Mouse (Mus musculus): ENCODE data around the gene Ogdh. TPM values are rescaled to one million over a fixed set of nuclear protein-coding genes. Genes with fewer than 3 reads are reported as not detected.
"Not testable (repeated sequence)": the region's sequence is repeated elsewhere in the genome, so short reads cannot be mapped to it uniquely, and the experiment has no call there.

Ogdh gene
- 101 and 102 TPM in 2 replicates for polyA plus RNA-seq (2015; fragmentation: Nextera tagmentation; extraction: Ambion mirVana)

GRCm38 (mm10) chr11:6291401-6292115, at the start of gene Ogdh:
Gene Ogdh, plus strand, starts transcription at chr11:6291633.
- Histone ChIP-seq H3K4me3 (peak within 1 kb of the TSS; percentile 78), H3K4me1 (replicated peaks) (peaks cover 16% of the 10 kb centered on the region), H3K36me3 (no peaks in the 10 kb centered on the region), H3K9ac (peak within 1 kb of the TSS; percentile 73), H3K4me2 (peak within 1 kb of the TSS; percentile 63), H3K27me3 (no peaks in the 10 kb centered on the region), H3K27ac (replicated peaks) (peak within 1 kb of the TSS; percentile 90), H3K9me3 (no peaks in the 10 kb centered on the region)
- under 1% methylated on average over 77 of the region's 77 CpGs for WGBS
- peak; percentile 98 for ATAC-seq (ENCODE audit: low read depth)

- Histone ChIP-seq H3K4me1 (replicated peaks) (no peaks in the 10 kb centered on the region), H3K27me3 (no peaks in the 10 kb centered on the region), H3K27ac (replicated peaks) (no peak overlapping the region), H3K9ac (no peak overlapping the region), H3K36me3 (no peaks in the 10 kb centered on the region), H3K4me3 (no peak overlapping the region), H3K4me2 (no peak overlapping the region), H3K9me3 (no peaks in the 10 kb centered on the region)
- ATAC-seq (ENCODE audit: low read depth) = no peak
- 45% methylated on average over 19 of the region's 19 CpGs for WGBS
Observed at GRCm38 (mm10) chr11:6244707-6245106, 46.7 kb upstream of the Ogdh start.

GRCm38 (mm10) chr11:6252248-6252647, 39.2 kb upstream of the Ogdh start:
- ATAC-seq (ENCODE audit: low read depth) = no peak
- Histone ChIP-seq H3K4me2 (no peak overlapping the region), H3K4me1 (replicated peaks) (no peaks in the 10 kb centered on the region), H3K27ac (replicated peaks) (no peak overlapping the region), H3K36me3 (peaks cover under 1% of the 10 kb centered on the region; the same call in 1 of the 2 replicates), H3K27me3 (no peaks in the 10 kb centered on the region), H3K9me3 (no peaks in the 10 kb centered on the region), H3K4me3 (no peak overlapping the region), H3K9ac (no peak overlapping the region)
- WGBS = 91% methylated on average over 5 of the region's 5 CpGs

- Histone ChIP-seq H3K27me3 (no peaks in the 10 kb centered on the region), H3K27ac (replicated peaks) (no peak overlapping the region), H3K9me3 (no peaks in the 10 kb centered on the region), H3K4me1 (replicated peaks) (no peaks in the 10 kb centered on the region), H3K4me2 (no peak overlapping the region), H3K4me3 (no peak overlapping the region), H3K9ac (no peak overlapping the region), H3K36me3 (peaks cover 6% of the 10 kb centered on the region)
- 89% methylated on average over 4 of the region's 4 CpGs for WGBS
- no peak for ATAC-seq (ENCODE audit: low read depth)
Observed at GRCm38 (mm10) chr11:6252824-6253223, 38.6 kb upstream of the Ogdh start.

GRCm38 (mm10) chr11:6254602-6255001, 36.8 kb upstream of the Ogdh start:
- H3K27ac ChIP-seq (replicated peaks); H3K9me3 ChIP-seq; H3K9ac ChIP-seq; H3K4me2 ChIP-seq; H3K4me3 ChIP-seq; H3K27me3 ChIP-seq; H3K4me1 ChIP-seq (replicated peaks); ATAC-seq (ENCODE audit: low read depth): not testable (repeated sequence)
- 93% methylated on average over 2 of the region's 2 CpGs for WGBS
- H3K36me3 ChIP-seq = peaks cover 24% of the 10 kb centered on the region

- ATAC-seq (ENCODE audit: low read depth) = no peak
- no peaks in the 10 kb centered on the region for H3K9me3 ChIP-seq
- WGBS = 62% methylated on average over 6 of the region's 6 CpGs
Observed at GRCm38 (mm10) chr11:6256490-6257072, 34.9 kb upstream of the Ogdh start.

GRCm38 (mm10) chr11:6259413-6259812, 32.0 kb upstream of the Ogdh start:
- Histone ChIP-seq H3K36me3 (peaks cover 71% of the 10 kb centered on the region), H3K27me3 (no peaks in the 10 kb centered on the region), H3K9ac (no peak overlapping the region), H3K4me1 (replicated peaks) (no peaks in the 10 kb centered on the region), H3K27ac (replicated peaks) (no peak overlapping the region), H3K4me2 (no peak overlapping the region), H3K9me3 (no peaks in the 10 kb centered on the region), H3K4me3 (no peak overlapping the region)
- ATAC-seq (ENCODE audit: low read depth) = no peak
- WGBS = 92% methylated on average over 7 of the region's 7 CpGs

More at GRCm38 (mm10) chr11:6256490-6257072, 34.9 kb upstream of the Ogdh start:
- Histone ChIP-seq H3K4me1 (replicated peaks) (no peaks in the 10 kb centered on the region), H3K36me3 (peaks cover 44% of the 10 kb centered on the region), H3K4me2 (no peak overlapping the region), H3K4me3 (no peak overlapping the region), H3K27ac (replicated peaks) (no peak overlapping the region), H3K27me3 (no peaks in the 10 kb centered on the region), H3K9ac (no peak overlapping the region)

GRCm38 (mm10) chr11:6261434-6262082, 29.9 kb upstream of the Ogdh start:
- H3K27me3 ChIP-seq = no peaks in the 10 kb centered on the region
- no peak overlapping the region for H3K4me2 ChIP-seq
- ATAC-seq (ENCODE audit: low read depth) = peak; percentile 59
- H3K4me3 ChIP-seq = no peak overlapping the region
- H3K27ac ChIP-seq (replicated peaks) = no peak overlapping the region
- H3K36me3 ChIP-seq = peaks cover 91% of the 10 kb centered on the region
- no peaks in the 10 kb centered on the region for H3K9me3 ChIP-seq
- 76% methylated on average over 10 of the region's 10 CpGs for WGBS
- no peak overlapping the region for H3K9ac ChIP-seq
- peaks cover 6% of the 10 kb centered on the region for H3K4me1 ChIP-seq (replicated peaks)

GRCm38 (mm10) chr11:6266621-6267020, 24.8 kb upstream of the Ogdh start:
- 72% methylated on average over 9 of the region's 9 CpGs for WGBS
- 0 out of 2 replicates have a peak, but pooled peaks have one; percentile 3 for ATAC-seq (ENCODE audit: low read depth)
- H3K9me3 ChIP-seq = no peaks in the 10 kb centered on the region

GRCm38 (mm10) chr11:6267320-6268254, 23.8 kb upstream of the Ogdh start, which contains the start of gene Ddx56:
Gene Ddx56, minus strand, starts transcription at chr11:6267772.
- peak within 1 kb of the TSS; percentile 65 for H3K4me3 ChIP-seq
- H3K27ac ChIP-seq (replicated peaks) = peak within 1 kb of the TSS; percentile 96
- 2% methylated on average over 50 of the region's 50 CpGs for WGBS
- peaks cover 65% of the 10 kb centered on the region for H3K36me3 ChIP-seq
- ATAC-seq (ENCODE audit: low read depth) = peak; percentile 97
- peak within 1 kb of the TSS; percentile 90 for H3K9ac ChIP-seq
- H3K9me3 ChIP-seq = no peaks in the 10 kb centered on the region
- H3K4me2 ChIP-seq = peak within 1 kb of the TSS; percentile 94
- no peaks in the 10 kb centered on the region for H3K27me3 ChIP-seq
- peaks cover 30% of the 10 kb centered on the region for H3K4me1 ChIP-seq (replicated peaks)

More at GRCm38 (mm10) chr11:6266621-6267020, 24.8 kb upstream of the Ogdh start:
- H3K4me1 ChIP-seq (replicated peaks) = peaks cover 20% of the 10 kb centered on the region
- peaks cover 68% of the 10 kb centered on the region for H3K36me3 ChIP-seq
- peak overlapping the region; percentile 94 for H3K4me2 ChIP-seq
- H3K9ac ChIP-seq = peak overlapping the region; percentile 90
- peak overlapping the region; percentile 65 for H3K4me3 ChIP-seq
- H3K27me3 ChIP-seq = no peaks in the 10 kb centered on the region
- no peak overlapping the region for H3K27ac ChIP-seq (replicated peaks)

- H3K36me3 ChIP-seq = peaks cover 27% of the 10 kb centered on the region
- peaks cover 33% of the 10 kb centered on the region for H3K4me1 ChIP-seq (replicated peaks)
- WGBS = 70% methylated on average over 11 of the region's 11 CpGs
- no peaks in the 10 kb centered on the region for H3K27me3 ChIP-seq
- ATAC-seq (ENCODE audit: low read depth) = no peak
- H3K4me3 ChIP-seq = peak overlapping the region; percentile 92
- H3K27ac ChIP-seq (replicated peaks) = no peak overlapping the region
- H3K4me2 ChIP-seq = peak overlapping the region; percentile 85
- H3K9ac ChIP-seq = peak overlapping the region; percentile 96
- no peaks in the 10 kb centered on the region for H3K9me3 ChIP-seq
Observed at GRCm38 (mm10) chr11:6273607-6274006, 17.8 kb upstream of the Ogdh start.

Data from neural tube, embryonic 13.5 days (tissue).